Mouse (Mus musculus) heart, postnatal 25 days (tissue): ENCODE measurements at regions not wholly inside any gene's neighbourhood (a gene's known extent, or its start where the extent isn't known, plus 50 kb on each side); places are given as distances from the start of the nearest gene placed in this dataset.

Experiments
- DNase-seq: peaks from one replicate; pipeline ENCODE4 v3.0.0; 2022; ENCODE audit warnings: low spot score
- intact Hi-C: fragments of 180-260 bp; cut with DNase I; formaldehyde crosslinking; loops from one replicate; pipeline ENCODE4 v1.15.1; 2025

DNA sequence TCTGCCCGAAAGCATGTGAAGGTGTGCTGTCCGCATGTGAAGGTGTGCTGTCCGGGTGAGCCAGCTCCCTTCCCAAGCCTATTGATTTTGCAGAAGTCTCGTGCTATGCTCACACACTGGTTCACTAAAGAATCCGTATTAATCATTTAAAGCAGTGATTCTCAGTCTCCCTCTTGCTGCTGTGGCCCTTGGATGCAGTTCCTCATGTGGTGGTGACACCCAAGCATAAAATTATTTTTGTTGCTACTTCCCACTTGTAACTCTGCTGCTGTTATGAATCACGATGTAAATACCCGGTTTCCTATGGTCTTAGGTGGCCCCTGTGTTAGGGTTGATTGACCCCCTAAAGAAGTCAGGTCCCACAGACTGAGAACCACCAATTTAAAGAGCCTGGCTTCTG is 55.7 kb upstream of the Emb start:
- no peak for DNase-seq
- intact Hi-C loops, result no loop called here

- no peak for DNase-seq
These were observed 64.5 kb upstream of the Emb start for GRCm38 (mm10) chr13:117143828-117144227.

GRCm38 (mm10) chr13:117143255-117143654 is 65.1 kb upstream of the Emb start:
- intact Hi-C loops, result loop anchor here (5.0 kb wide), 1 partner anchor 149 kb away; no protein-coding TSS in a partner anchor
- no peak for DNase-seq

More at GRCm38 (mm10) chr13:117143828-117144227, 64.5 kb upstream of the Emb start:
- intact Hi-C loops, result loop anchor here (5.0 kb wide), 1 partner anchor 148 kb away; no protein-coding TSS in a partner anchor

DNA sequence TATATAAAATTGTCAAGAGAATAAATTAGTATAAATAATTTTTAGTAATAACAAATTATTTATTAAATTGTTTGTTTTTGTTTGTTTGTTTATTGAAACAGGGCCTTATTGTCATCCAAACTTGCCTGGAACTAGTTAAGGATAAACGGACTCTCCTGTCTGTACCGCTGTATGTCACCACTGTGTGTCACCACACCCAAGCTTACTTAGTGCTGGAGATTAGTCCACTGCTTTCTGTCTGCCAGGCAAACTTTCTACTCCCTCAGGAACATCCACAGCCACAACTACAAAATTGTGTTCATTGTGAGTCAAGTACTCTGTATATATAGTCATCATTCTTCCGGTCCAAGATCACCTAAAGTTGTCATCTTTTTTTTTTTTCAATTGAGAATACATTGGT is 74.0 kb upstream of the Emb start:
- intact Hi-C loops, result loop anchor here (5.0 kb wide), 1 partner anchor 153 kb away; no protein-coding TSS in a partner anchor
- no peak for DNase-seq

DNA sequence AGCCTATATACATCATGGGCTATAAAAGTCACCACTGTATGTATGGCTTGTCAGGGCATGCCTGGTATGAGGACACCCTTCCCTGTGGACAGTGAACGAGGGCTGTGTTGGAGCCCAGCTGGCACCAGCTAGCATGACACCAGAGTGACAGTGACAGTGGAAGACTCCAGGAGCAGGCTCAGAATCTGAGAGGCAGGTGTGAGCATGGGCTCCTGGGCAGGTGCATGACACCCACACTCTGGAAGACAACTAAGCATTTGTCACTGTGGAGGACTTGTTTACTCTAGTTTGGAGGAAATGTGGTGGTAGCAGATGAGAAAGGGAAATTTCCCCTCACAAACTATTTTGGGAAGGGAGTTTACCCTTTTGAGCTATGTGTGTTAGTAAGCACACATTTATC is 76.2 kb upstream of the Emb start:
- intact Hi-C loops, result loop anchor here (5.0 kb wide), 1 partner anchor 155 kb away; no protein-coding TSS in a partner anchor
- DNase-seq, result no peak

DNA sequence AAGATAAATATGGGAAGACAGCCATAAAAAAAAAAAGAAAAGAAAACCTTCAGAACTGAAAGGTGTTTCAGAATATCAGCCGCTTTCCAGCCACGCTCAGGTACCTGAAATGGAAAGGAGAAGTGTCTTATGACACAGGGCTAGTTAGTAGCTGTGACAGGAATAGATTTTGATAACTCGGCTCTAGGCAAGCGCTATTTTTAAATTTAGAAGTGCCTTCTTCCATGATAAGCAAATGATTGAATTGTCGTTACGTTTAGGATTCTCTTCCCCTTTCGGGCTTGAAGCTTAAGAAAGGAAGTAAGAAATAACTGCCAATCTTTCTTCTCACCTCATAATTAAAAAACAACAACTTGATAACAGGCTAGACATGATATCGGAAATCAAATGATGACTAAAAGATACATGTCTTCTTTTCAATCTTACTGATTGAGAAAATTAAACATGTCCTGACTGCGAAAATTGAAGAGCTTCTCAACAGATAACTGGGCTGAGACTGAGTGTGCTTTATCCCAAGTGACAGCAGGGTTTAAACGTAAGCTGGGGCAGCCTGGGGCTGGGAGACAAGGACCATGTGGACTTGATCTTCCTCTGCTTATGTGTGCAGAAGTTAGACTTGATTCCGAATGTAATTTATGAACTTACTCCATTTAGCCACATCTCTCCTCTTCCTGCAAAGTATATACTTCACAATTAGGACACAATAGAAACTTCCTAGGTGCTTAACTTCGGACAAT is 80.4 kb upstream of the Emb start:
- no peak for DNase-seq
- intact Hi-C loops, result loop anchor here (5.0 kb wide), 1 partner anchor 101 kb away; the partner anchor contains the start of gene Parp8

DNA sequence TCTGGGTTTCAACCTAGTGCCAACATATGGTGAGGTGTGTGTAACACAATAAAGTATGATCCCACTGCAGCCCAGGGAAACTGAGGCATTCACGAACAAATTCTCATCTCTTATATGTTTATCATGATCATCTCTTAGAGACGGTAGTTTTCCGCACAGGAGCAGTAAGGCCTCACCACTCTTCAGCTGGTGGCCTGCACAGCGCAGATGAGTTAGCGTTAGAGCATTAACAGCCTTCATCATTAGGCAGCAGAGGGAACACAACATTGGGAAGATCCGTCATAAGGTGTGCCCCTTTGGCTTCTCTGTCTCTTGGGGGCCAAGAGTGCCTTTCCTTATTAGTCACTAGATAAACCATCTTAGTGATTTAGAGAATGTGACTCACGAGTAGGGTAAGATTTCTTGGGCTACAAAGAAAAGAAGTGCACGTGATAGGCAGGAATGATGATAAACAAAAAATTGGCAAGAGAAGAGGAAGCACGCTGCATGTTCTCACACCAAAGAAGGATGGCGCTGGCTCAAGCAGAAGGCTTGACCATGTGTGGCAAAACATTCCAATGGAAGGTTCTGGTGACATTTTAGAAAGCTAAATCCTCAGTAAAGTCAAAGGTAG is 81.1 kb upstream of the Emb start:
- intact Hi-C loops, result loop anchor here (5.0 kb wide), 1 partner anchor 100 kb away; the partner anchor contains the start of gene Parp8
- DNase-seq, result no peak

DNA sequence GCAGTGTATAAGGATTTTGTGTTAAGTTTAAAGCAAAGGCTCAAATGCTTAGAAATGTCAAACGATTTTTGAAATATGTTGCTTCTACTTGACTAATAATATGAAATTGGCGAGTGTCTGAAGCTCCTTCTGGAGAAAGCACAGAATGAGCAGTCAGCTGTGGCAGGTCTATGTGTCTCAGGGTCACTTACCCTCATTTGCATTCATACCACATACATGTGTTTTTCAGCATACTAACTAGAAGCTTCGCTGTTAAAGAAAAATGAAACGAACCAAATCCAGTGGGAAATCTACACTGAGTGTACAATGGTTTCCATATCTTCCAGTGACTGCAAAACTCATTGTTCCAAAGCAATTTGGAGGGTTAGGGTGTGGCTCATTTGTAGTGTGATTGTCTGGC is 88.7 kb upstream of the Emb start:
- DNase-seq, result no peak

DNA sequence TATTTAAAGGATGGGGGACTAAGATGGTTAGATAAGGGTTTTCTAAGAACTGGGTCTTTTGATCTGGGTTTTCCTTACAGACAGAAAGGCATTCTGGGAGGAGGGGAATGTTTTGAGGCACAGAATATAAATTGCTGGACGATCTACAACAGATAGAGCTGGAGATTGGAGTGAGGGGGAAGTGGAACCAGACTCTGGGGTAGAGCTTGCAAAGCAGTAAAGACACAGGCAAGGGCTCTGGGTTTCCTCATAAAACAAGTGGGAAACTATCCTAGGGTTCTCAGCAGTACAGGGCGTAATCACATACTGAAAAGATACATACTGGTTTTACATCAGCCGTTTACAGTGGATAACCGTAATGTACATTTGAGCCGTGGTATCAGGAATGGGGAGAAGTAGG is 89.5 kb upstream of the Parp8 start:
- intact Hi-C loops, result no loop called here
- no peak for DNase-seq

More for the DNA sequence above, 88.7 kb upstream of the Emb start:
- intact Hi-C loops, result no loop called here

DNA sequence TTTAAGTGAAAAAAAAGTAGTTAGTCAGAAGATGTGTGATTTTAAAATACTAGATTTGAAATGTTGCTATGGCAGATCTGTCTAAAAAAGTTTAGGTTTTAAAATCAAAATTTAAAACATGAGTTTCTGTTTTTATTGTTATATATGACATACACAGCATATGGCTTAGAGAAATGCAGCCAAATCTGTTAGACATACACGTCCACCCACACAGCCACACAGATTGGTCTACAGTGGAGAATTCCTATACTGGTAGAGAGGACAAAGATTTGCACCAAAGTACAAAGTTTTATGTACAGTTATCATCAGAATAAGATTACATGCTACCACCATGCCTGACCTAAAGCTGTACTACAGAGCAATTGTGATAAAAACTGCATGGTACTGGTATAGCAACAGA is 87.1 kb upstream of the Parp8 start:
- intact Hi-C loops, result no loop called here

DNA sequence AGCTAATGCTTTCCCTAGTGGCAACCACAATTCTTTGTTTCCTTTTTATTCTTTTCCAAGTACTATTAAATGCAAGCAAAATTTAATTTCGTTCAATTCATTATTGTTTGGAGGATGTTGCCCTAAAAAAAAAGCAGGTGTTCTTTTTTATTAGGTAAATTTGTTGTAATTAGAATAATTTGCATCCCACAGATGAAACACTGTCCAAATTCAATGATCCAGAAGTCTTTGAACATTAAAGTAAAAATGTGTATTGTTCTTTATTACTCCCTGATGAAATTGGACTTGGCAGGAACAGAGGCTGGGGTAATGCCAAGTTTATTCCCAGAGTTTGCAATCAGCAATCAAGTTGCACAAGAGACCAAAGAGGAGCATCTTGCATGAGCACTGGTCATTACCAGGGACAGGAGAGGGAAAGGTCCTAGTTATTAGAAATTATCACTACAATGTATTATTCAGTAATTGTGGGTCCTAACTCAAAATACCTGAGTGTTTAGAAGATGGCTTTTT is 79.9 kb upstream of the Parp8 start:
- DNase-seq, result no peak
- intact Hi-C loops, result no loop called here

More for the DNA sequence above, 87.1 kb upstream of the Parp8 start:
- DNase-seq, result no peak

GRCm38 (mm10) chr13:117094773-117095172 is 69.4 kb upstream of the Parp8 start:
- DNase-seq, result no peak
- intact Hi-C loops, result no loop called here

- intact Hi-C loops, result no loop called here
These were observed 63.3 kb upstream of the Parp8 start for GRCm38 (mm10) chr13:117088629-117089028.

GRCm38 (mm10) chr13:117082758-117083157 is 57.4 kb upstream of the Parp8 start:
- intact Hi-C loops, result no loop called here
- DNase-seq, result no peak

More at GRCm38 (mm10) chr13:117088629-117089028, 63.3 kb upstream of the Parp8 start:
- DNase-seq, result no peak

DNA sequence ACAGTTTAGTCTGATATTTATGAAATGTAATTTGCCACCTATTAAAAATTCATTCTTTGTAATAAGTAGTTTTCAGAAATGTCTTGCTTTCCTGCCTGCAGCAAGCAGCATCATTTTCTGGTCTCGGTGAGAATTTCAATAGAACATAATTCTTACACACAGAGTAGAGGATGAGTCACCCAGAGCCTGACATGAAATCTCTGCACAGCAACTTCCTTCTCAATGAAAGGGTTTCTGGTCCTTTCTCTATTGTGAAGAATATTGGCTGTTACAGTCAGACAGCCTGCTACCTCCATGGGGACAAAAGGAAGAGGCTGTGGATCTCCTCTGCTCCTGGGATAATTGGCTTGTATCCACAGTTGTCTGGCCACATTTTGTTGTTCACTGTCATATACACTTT is 54.0 kb upstream of the Parp8 start:
- DNase-seq, result no peak
- intact Hi-C loops, result no loop called here
